In the genomic region with DNA sequence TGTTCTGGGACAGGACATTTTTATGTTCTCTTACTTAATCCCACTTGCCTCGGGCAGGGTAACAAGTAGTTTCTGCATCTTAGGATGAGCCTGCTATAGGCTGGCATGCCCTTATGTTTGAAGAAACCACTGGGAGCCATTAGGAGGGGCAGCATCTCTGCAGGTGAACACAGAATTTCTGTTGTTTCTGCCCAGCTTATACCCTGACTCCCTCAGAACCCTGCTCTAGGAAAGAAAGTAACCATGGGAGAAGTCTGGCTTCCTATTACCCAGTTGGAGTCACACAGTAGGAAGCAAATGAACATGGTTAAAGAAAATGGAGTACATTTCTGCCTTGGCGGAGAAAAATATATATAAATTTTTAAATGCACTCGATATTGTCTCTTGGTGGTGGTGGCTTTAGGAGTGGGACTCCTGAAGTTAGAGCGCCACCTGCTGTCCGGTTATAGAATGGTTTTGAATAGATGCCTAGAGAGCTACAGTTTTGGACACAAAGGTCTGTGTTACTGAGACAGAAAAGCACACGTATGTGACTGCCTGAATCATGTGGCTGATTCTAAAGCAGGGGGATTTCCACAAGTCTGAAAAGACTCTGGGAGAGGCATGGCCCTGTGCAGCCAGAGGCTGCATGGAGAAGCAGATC, we compare ENCODE assay signal across 8 mouse cellular contexts. TPM values are rescaled to one million over a fixed set of nuclear protein-coding genes. Genes with fewer than 3 reads are reported as not detected.
DNase-seq lines count a peak whose midpoint lies in the region; ATAC-seq and TF ChIP-seq lines count a peak whose summit lies in the region.

No protein-coding gene starts in this region.

- no peak overlapping the region for H3K9ac ChIP-seq in forebrain, embryonic 12.5 days
- no peak overlapping the region for H3K9ac ChIP-seq in liver, embryonic 14.5 days (replicated peaks)
- H3K9ac ChIP-seq in neural tube, embryonic 14.5 days (replicated peaks; ENCODE audit: low read depth, low read length), result no peak overlapping the region

- H3K27me3 ChIP-seq in forebrain, embryonic 12.5 days, result no peaks in the 10 kb centered on the region
- no peaks in the 10 kb centered on the region for H3K27me3 ChIP-seq in liver, embryonic 14.5 days (ENCODE audit: control insufficient read depth, insufficient read depth, low read length)
- H3K27me3 ChIP-seq in neural tube, embryonic 14.5 days (ENCODE audit: control insufficient read depth, insufficient read depth, low read length), result no peaks in the 10 kb centered on the region

- TF ChIP-seq EP300 in liver, embryonic 14.5 days (IDR thresholded peaks at IDR 0.05; ENCODE audit: low read depth), result no peak

- intact Hi-C loops in heart, postnatal 10 days (cut with DNase I), result loop anchor here (1.0 to 10.0 kb wide), 7 partner anchors 73 to 1008 kb away; a partner anchor contains a TSS

- H3K4me2 ChIP-seq in forebrain, embryonic 12.5 days, result no peak overlapping the region
- H3K4me2 ChIP-seq in liver, embryonic 14.5 days (ENCODE audit: low read depth), result no peak overlapping the region
- no peak overlapping the region for H3K4me2 ChIP-seq in neural tube, embryonic 14.5 days (ENCODE audit: low read depth, low read length)

- peak; percentile 59 for TF ChIP-seq CTCF in liver, embryonic 14.5 days (IDR thresholded peaks at IDR 0.05; ENCODE audit: low read depth)

- H3K27ac ChIP-seq in forebrain, embryonic 12.5 days, result no peak overlapping the region
- no peak overlapping the region for H3K27ac ChIP-seq in liver, embryonic 14.5 days
- no peak overlapping the region for H3K27ac ChIP-seq in neural tube, embryonic 14.5 days (ENCODE audit: low read depth, low read length)

- peak; percentile 88 for ATAC-seq in forebrain, embryonic 12.5 days (ENCODE audit: low FRiP score)
- no peak for ATAC-seq in liver, embryonic 14.5 days (ENCODE audit: insufficient read depth)
- ATAC-seq in neural tube, embryonic 14.5 days (ENCODE audit: low read depth), result peak; percentile 87

- H3K4me1 ChIP-seq in forebrain, embryonic 12.5 days, result 0 out of 2 replicates have a peak, but pooled peaks cover 4% of the 10 kb centered on the region
- no peaks in the 10 kb centered on the region for H3K4me1 ChIP-seq in liver, embryonic 14.5 days (replicated peaks; ENCODE audit: control insufficient read depth in 2 of 2, insufficient read depth in 2 of 2, low read length in 1 of 2)
- no peaks in the 10 kb centered on the region for H3K4me1 ChIP-seq in neural tube, embryonic 14.5 days (ENCODE audit: control insufficient read depth, insufficient read depth, low read length)

- 28% methylated on average over 6 of the region's 6 CpGs for WGBS in forebrain, embryonic 12.5 days
- WGBS in liver, embryonic 14.5 days (ENCODE audit: insufficient replicate concordance), result 18% methylated on average over 6 of the region's 6 CpGs
- WGBS in neural tube, embryonic 14.5 days, result 18% methylated on average over 6 of the region's 6 CpGs

- DNase-seq in B cell, adult 2 months, result peak; percentile 30 to 40
- peak; percentile 61 for DNase-seq in c-Kit-positive CD71-negative TER-119-negative erythroid progenitor cells, embryonic 14.5 days (ENCODE audit: low read depth)
- peak; percentile 87 to 93 for DNase-seq in heart, postnatal 10 days
- peak; percentile 70 to 92 for DNase-seq in kidney, postnatal 25 days
- DNase-seq in liver, embryonic 14.5 days (ENCODE audit: low read depth in 3 of 3, low spot score in 3 of 3), result peak; percentile 1 to 22 (median 3)
- DNase-seq in thymus, postnatal 25 days, result peak; percentile 39

- no peak overlapping the region for H3K4me3 ChIP-seq in forebrain, embryonic 12.5 days (replicated peaks)
- no peak overlapping the region for H3K4me3 ChIP-seq in liver, embryonic 14.5 days (ENCODE audit: insufficient read depth in 1 of 2, low read depth in 2 of 2, low read length in 2 of 2)
- H3K4me3 ChIP-seq in neural tube, embryonic 14.5 days (ENCODE audit: low read depth, low read length), result no peak overlapping the region

- no peaks in the 10 kb centered on the region for H3K36me3 ChIP-seq in forebrain, embryonic 12.5 days (replicated peaks)
- H3K36me3 ChIP-seq in liver, embryonic 14.5 days (replicated peaks; ENCODE audit: control insufficient read depth, insufficient read depth, low read depth), result no peaks in the 10 kb centered on the region
- H3K36me3 ChIP-seq in neural tube, embryonic 14.5 days (ENCODE audit: control insufficient read depth, insufficient read depth, low read length), result no peaks in the 10 kb centered on the region

- no peaks in the 10 kb centered on the region for H3K9me3 ChIP-seq in forebrain, embryonic 12.5 days
- no peaks in the 10 kb centered on the region for H3K9me3 ChIP-seq in liver, embryonic 14.5 days (ENCODE audit: control insufficient read depth, low read length)
- no peaks in the 10 kb centered on the region for H3K9me3 ChIP-seq in neural tube, embryonic 14.5 days (ENCODE audit: control insufficient read depth, low read length)

RNA-seq across cellular contexts. Expression of a gene that starts 47.5 kb away (rescaled TPM):
- polyA plus RNA-seq in forebrain, embryonic 12.5 days (2016; fragmentation: Nextera tagmentation; extraction: Ambion mirVana), result not detected in 2 replicates
- under 1 TPM in 1 of 2 experiments, not detected in 1; 0.15 TPM for total RNA-seq in heart, postnatal 10 days (2021)
- not detected in 2 replicates for polyA plus RNA-seq in liver, embryonic 14.5 days (2012; rRNA removed)
- not detected in 2 replicates for polyA plus RNA-seq in liver, embryonic 14.5 days (2014; fragmentation: Nextera tagmentation; extraction: Ambion mirVana)
- polyA plus RNA-seq in neural tube, embryonic 14.5 days (2014; fragmentation: Nextera tagmentation; extraction: Ambion mirVana), result not detected in 2 replicates

Comparison
In these comparisons a context has a peak if more than half of its experiments do, and no peak if none do; other contexts are left out.
1. DNase-seq: peak in every context shown above with its lines; median percentile 90 in heart, postnatal 10 days; 81 in kidney, postnatal 25 days; 61 in c-Kit-positive CD71-negative TER-119-negative erythroid progenitor cells, embryonic 14.5 days; 39 in thymus, postnatal 25 days; 35 in B cell, adult 2 months; 3 in liver, embryonic 14.5 days.